Mouse (Mus musculus): ENCODE results near the gene Slc6a17. TPM values are rescaled to one million over a fixed set of nuclear protein-coding genes. Genes with fewer than 3 reads are reported as not detected.

The Slc6a17 gene
- polyA plus RNA-seq, 1 experiment from 2014 or later, result 16.9 TPM

DNA sequence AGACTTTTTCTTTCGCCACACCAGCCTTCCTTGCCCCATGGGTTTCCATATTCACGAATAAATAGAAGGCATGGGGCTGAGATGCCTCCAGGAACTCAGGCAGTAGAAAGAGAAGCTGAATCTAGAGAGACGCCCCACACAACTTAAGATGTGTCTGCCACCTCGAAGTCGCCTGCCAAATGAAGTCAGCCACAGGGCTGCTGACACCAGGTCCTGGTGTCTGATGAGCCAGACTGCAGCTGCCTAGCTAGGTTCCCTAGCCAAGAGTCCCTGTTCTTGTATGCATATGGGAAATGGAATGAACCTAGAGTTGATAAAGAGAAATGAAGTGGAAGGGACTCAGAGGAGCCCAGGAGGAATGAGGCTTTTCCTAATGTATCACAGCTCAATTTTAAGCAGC lies 27.5 kb upstream of the Slc6a17 start:
- no peak for ATAC-seq (ENCODE audit: low FRiP score)
- 0 out of 2 replicates have a peak overlapping the region, but pooled peaks have one; percentile 51 for H3K27ac ChIP-seq (replicated peaks)
- no peak overlapping the region for H3K4me3 ChIP-seq (replicated peaks)

DNA sequence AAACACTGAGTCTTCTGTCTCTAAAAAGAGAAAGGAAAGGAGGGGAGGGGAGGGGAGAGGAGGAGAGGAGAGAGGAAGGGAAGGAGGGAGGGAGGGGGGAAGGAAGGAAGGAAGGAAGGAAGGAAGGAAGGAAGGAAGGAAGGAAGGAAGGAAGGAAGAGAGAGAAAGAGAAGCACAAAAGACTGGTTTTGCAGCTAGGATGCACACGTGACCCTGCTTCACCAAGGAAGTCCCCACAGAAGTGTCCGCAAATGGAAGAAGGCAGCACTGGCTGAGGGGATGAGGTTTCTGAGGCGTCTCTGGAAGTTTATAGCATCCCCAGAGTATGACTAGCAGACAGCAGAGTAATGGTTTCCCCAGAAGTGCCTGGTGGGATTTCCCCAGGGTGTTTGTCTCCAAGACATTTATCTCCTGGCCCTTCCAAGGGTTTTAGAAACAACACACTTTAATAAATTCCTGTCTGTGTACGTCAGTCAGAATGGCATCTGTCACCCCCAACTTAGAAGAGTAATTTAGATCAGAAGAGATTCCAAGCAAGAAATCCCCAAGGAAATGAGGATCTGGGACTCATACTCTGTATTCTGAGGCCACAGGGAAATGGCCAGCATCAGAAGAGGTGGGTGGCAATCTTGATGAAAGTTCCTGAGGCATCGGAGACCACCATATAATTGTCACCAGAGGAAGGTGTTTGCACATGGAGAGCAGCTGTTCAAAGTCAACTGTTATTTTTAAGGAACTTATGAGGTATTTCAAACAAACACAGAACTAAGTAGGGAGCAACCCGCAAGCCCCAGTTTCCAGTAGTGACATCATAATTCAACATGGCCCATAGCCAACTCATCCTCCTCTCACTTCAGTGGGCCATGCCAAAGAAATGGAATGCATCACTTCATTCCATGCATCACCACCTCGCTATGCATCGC lies 25.6 kb upstream of the Slc6a17 start:
- H3K9ac ChIP-seq (replicated peaks), result no peak overlapping the region
- H3K4me2 ChIP-seq, result no peak overlapping the region
- peaks cover 22% of the 10 kb centered on the region for H3K4me1 ChIP-seq
- 75% methylated on average over 8 of the region's 8 CpGs for WGBS
- no peak overlapping the region for H3K4me3 ChIP-seq (replicated peaks)
- 0 out of 2 replicates have a peak, but pooled peaks cover 5% of the 10 kb centered on the region for H3K27me3 ChIP-seq (replicated peaks)
- H3K36me3 ChIP-seq, result no peaks in the 10 kb centered on the region
- ATAC-seq (ENCODE audit: low FRiP score), result no peak
- H3K9me3 ChIP-seq (replicated peaks), result no peaks in the 10 kb centered on the region
- no peak overlapping the region for H3K27ac ChIP-seq (replicated peaks)

More for the DNA sequence above, 27.5 kb upstream of the Slc6a17 start:
- Histone ChIP-seq H3K4me2 (no peak overlapping the region), H3K36me3 (no peaks in the 10 kb centered on the region), H3K4me1 (peaks cover 27% of the 10 kb centered on the region), H3K9me3 (replicated peaks) (no peaks in the 10 kb centered on the region), H3K9ac (replicated peaks) (no peak overlapping the region), H3K27me3 (replicated peaks) (no peaks in the 10 kb centered on the region)
- 58% methylated on average over 5 of the region's 5 CpGs for WGBS

DNA sequence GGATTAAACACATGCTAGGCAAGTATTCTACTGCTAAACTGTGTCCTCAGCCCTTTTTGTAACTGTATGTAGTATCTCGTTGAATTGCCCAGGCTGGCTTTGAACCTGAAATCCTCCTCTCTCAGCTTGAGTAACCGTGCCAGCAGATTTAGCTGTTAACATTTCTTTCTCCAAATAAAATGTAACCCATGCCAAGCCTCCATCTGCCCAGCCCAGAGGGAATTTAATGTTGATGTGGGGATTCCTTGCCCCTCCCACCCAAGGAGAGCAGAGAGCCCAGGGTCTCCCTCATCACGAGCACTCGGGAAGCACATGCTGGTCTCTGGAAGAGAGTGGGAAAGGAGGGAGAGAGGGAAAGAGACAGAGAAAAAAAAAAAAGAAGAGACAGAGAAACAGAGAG lies 24.8 kb upstream of the Slc6a17 start:
- Histone ChIP-seq H3K36me3 (no peaks in the 10 kb centered on the region), H3K4me1 (peaks cover 23% of the 10 kb centered on the region), H3K9ac (replicated peaks) (no peak overlapping the region), H3K4me3 (replicated peaks) (no peak overlapping the region), H3K9me3 (replicated peaks) (no peaks in the 10 kb centered on the region), H3K27ac (replicated peaks) (no peak overlapping the region), H3K27me3 (replicated peaks) (0 out of 2 replicates have a peak, but pooled peaks cover 5% of the 10 kb centered on the region), H3K4me2 (no peak overlapping the region)
- WGBS, result 60% methylated on average over 4 of the region's 4 CpGs
- ATAC-seq (ENCODE audit: low FRiP score), result no peak

DNA sequence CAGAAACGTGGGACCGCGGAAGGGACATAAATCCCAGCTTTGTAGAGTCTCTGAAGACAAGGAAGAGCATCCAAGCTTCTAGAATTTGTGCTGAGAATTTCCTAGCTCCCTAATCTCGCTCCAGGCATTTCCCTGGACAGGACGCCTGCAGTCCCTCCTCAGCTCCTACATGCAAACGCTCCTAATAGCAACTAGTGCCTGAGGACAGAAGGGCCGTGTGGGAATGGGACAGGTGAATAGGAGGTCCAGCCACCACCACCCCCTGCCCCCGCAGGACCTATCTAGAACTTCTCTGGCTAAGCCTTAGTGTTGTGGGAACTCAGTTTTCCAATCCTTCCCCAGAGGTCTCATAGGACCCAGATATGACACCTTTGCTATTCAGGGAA lies 19.7 kb upstream of the Slc6a17 start:
- Histone ChIP-seq H3K9me3 (replicated peaks) (no peaks in the 10 kb centered on the region), H3K4me2 (peak overlapping the region; percentile 59), H3K27me3 (replicated peaks) (0 out of 2 replicates have a peak, but pooled peaks cover 5% of the 10 kb centered on the region), H3K36me3 (no peaks in the 10 kb centered on the region), H3K4me3 (replicated peaks) (peak overlapping the region; percentile 29), H3K4me1 (peaks cover 18% of the 10 kb centered on the region), H3K9ac (replicated peaks) (peak overlapping the region; percentile 49; the same call in 1 of the 2 replicates), H3K27ac (replicated peaks) (peak overlapping the region; percentile 88)
- 20% methylated on average over 8 of the region's 8 CpGs for WGBS
- peak; percentile 37 for ATAC-seq (ENCODE audit: low FRiP score)

- Histone ChIP-seq H3K9me3 (replicated peaks) (no peaks in the 10 kb centered on the region), H3K27me3 (replicated peaks) (0 out of 2 replicates have a peak, but pooled peaks cover 5% of the 10 kb centered on the region), H3K36me3 (no peaks in the 10 kb centered on the region), H3K4me2 (peak overlapping the region; percentile 59), H3K4me3 (replicated peaks) (peak overlapping the region; percentile 29), H3K4me1 (peaks cover 18% of the 10 kb centered on the region), H3K9ac (replicated peaks) (peak overlapping the region; percentile 49; the same call in 1 of the 2 replicates), H3K27ac (replicated peaks) (peak overlapping the region; percentile 88)
- peak; percentile 85 for ATAC-seq (ENCODE audit: low FRiP score)
- WGBS, result 3% methylated on average over 17 of the region's 17 CpGs
Observed at GRCm38 (mm10) chr3:107536810-107537503, 19.1 kb upstream of the Slc6a17 start.

DNA sequence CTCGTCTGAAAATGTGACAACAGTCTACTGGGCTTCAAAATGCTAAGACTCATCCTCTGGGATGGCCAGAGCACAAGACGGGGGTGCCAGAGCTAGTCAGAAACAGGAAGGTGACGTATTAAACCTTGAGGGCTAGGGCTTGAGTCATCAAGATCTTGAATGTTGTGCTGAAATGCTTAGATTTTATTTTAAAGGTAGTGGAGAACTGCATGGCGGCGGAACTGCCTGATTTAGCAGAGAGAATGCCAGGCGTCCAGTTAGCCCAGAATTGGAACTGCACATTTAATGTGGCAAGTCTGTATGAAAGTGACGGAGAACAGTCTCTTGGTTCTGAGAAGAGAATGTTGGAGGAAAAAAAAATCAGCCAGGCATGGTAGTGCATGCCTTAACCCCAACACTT lies 17.1 kb upstream of the Slc6a17 start:
- Histone ChIP-seq H3K27me3 (replicated peaks) (0 out of 2 replicates have a peak, but pooled peaks cover 5% of the 10 kb centered on the region), H3K4me3 (replicated peaks) (no peak overlapping the region), H3K36me3 (no peaks in the 10 kb centered on the region), H3K4me1 (peaks cover 21% of the 10 kb centered on the region), H3K4me2 (no peak overlapping the region), H3K9me3 (replicated peaks) (no peaks in the 10 kb centered on the region), H3K27ac (replicated peaks) (no peak overlapping the region), H3K9ac (replicated peaks) (no peak overlapping the region)
- 87% methylated on average over 7 of the region's 7 CpGs for WGBS
- ATAC-seq (ENCODE audit: low FRiP score), result no peak

- H3K27me3 ChIP-seq (replicated peaks), result no peaks in the 10 kb centered on the region
- no peak overlapping the region for H3K9ac ChIP-seq (replicated peaks)
- H3K36me3 ChIP-seq, result no peaks in the 10 kb centered on the region
- no peak for ATAC-seq (ENCODE audit: low FRiP score)
- H3K4me2 ChIP-seq, result no peak overlapping the region
- 36% methylated on average over 4 of the region's 4 CpGs for WGBS
- peaks cover 28% of the 10 kb centered on the region for H3K4me1 ChIP-seq
- H3K4me3 ChIP-seq (replicated peaks), result no peak overlapping the region
- no peak overlapping the region for H3K27ac ChIP-seq (replicated peaks)
- H3K9me3 ChIP-seq (replicated peaks), result no peaks in the 10 kb centered on the region
Observed at GRCm38 (mm10) chr3:107533532-107533931, 15.7 kb upstream of the Slc6a17 start.

DNA sequence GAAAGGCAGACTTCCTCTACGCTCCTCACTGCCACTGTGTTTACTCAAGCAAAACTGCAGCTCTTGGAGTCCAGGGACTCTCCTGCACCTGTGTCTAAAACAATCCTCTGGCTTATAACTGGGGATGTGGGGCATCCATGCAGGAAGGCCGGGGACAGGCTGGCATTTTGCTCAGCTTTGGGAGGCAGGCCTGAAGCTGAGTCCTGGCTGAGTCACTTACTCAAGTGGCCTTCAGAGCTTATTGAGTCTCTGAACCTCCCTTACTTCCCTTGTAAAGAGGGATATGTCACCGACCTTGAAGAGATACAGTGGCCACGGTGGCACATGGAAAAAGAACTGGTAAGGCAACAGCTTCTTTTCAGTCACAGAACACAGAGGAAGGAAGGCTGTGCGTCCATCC lies 12.8 kb upstream of the Slc6a17 start:
- no peak for ATAC-seq (ENCODE audit: low FRiP score)
- Histone ChIP-seq H3K4me2 (no peak overlapping the region), H3K9ac (replicated peaks) (no peak overlapping the region), H3K4me3 (replicated peaks) (no peak overlapping the region), H3K9me3 (replicated peaks) (no peaks in the 10 kb centered on the region), H3K4me1 (peaks cover 22% of the 10 kb centered on the region), H3K27me3 (replicated peaks) (no peaks in the 10 kb centered on the region), H3K27ac (replicated peaks) (0 out of 2 replicates have a peak overlapping the region, but pooled peaks have one; percentile 5), H3K36me3 (no peaks in the 10 kb centered on the region)
- 85% methylated on average over 5 of the region's 5 CpGs for whole genome bisulfite sequencing

DNA sequence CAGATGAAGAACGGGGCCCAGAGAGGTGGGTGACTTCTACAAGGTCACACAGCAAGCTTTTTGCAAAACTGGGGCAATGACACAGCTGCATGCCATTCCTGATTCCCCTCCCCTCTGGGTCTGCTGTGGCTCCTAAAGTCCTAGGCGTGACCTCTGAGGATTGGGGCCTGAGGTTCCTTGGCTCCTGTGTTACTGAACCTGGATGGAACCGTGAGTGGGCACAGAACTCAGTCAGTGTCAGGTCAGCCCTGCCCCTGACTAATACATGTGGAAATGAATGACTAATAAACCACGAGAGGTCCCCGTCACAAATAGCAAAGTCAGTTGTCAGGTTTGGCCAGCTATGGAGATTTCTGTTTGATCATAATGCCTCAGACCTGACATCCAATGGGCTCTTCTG lies 11.4 kb upstream of the Slc6a17 start:
- Histone ChIP-seq H3K27ac (replicated peaks) (peak overlapping the region; percentile 83), H3K4me1 (peaks cover 22% of the 10 kb centered on the region), H3K36me3 (no peaks in the 10 kb centered on the region), H3K4me3 (replicated peaks) (no peak overlapping the region), H3K27me3 (replicated peaks) (no peaks in the 10 kb centered on the region), H3K9ac (replicated peaks) (no peak overlapping the region), H3K9me3 (replicated peaks) (no peaks in the 10 kb centered on the region), H3K4me2 (no peak overlapping the region)
- 79% methylated on average over 5 of the region's 5 CpGs for WGBS
- ATAC-seq (ENCODE audit: low FRiP score), result peak; percentile 22

DNA sequence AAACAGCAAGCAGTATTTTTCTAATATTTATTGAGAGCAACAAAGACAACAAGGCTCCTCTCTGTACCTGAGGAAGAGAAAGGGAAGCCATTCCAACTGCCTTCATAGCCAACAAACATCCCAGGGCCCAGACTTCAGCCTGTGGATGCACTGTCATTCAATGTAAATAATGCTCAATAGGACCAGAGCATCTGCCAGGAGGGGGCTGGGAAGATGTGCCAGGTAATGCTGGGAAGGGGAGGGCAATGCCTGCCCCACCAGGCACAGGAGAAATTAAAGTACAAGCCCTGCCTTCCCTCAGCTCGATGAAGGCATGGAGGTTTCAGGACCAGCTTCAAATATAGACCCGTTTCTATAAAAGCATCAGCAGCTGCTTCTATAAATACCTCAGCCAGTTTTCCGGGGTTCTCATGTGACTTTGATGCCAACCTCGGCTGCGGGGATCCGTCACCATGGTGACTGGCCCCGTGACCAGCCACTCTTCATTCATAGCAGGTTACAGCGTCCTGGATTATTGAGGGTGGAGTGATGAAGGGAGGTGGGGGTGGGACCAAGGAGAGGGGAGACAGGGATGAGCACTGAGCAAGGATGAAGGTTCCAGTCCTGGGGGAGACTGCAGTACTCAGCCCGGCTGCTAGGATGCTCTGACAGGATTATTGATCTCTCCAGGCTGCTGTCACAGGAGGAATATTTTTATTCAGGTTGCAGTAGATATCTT lies 10.7 kb upstream of the Slc6a17 start:
- no peaks in the 10 kb centered on the region for H3K27me3 ChIP-seq (replicated peaks)

DNA sequence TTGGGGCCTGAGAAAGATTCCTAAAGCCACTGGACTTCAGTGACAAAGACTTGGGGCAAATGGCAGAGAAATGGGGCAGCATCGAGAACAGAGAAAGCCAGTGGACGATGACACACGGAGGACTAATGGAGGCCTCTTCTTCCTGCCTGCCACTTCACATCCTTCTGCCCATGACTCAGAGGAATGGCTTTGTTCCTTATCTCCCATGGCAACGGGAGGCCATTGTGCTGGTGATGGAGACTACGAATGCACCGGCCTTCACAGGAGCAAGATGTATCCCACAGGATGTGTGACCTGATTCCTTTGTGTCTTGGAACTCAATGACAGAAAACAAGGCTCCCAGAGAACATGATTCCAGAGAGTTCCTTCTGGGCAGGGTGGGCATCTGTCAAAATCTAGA lies 6.7 kb upstream of the Slc6a17 start:
- no peaks in the 10 kb centered on the region for H3K36me3 ChIP-seq
- 37% methylated on average over 6 of the region's 6 CpGs for WGBS
- H3K4me3 ChIP-seq (replicated peaks), result no peak overlapping the region
- no peak for ATAC-seq (ENCODE audit: low FRiP score)
- H3K4me2 ChIP-seq, result no peak overlapping the region
- H3K9ac ChIP-seq (replicated peaks), result no peak overlapping the region
- H3K9me3 ChIP-seq (replicated peaks), result no peaks in the 10 kb centered on the region
- peaks cover 7% of the 10 kb centered on the region for H3K27me3 ChIP-seq (replicated peaks)
- H3K27ac ChIP-seq (replicated peaks), result no peak overlapping the region
- peaks cover 19% of the 10 kb centered on the region for H3K4me1 ChIP-seq

More for the DNA sequence above, 10.7 kb upstream of the Slc6a17 start:
- H3K4me3 ChIP-seq (replicated peaks), result no peak overlapping the region
- WGBS, result 10% methylated on average over 9 of the region's 9 CpGs
- H3K27ac ChIP-seq (replicated peaks), result peak overlapping the region; percentile 83
- peak; percentile 87 for ATAC-seq (ENCODE audit: low FRiP score)
- no peaks in the 10 kb centered on the region for H3K9me3 ChIP-seq (replicated peaks)
- no peak overlapping the region for H3K9ac ChIP-seq (replicated peaks)
- no peaks in the 10 kb centered on the region for H3K36me3 ChIP-seq
- H3K4me2 ChIP-seq, result peak overlapping the region; percentile 42
- H3K4me1 ChIP-seq, result peaks cover 22% of the 10 kb centered on the region
